Mouse (Mus musculus) mammary gland, adult 2 months (tissue): ENCODE results near the gene Htr1f. TPM values are rescaled to one million over a fixed set of nuclear protein-coding genes. Genes with fewer than 3 reads are reported as not detected.

Experiments used
- polyA plus RNA-seq: library from polyadenylated mRNA; depleted of rRNA; stranded (reverse); fragments of >200 nt; gene quantifications from 2 replicates; pipeline ENCODE4 v1.2.3, GENCODE M21; 2012; ENCODE audit warnings: low replicate concordance; rRNA removed

Gene Htr1f
- polyA plus RNA-seq: not detected in 2 replicates

DNA sequence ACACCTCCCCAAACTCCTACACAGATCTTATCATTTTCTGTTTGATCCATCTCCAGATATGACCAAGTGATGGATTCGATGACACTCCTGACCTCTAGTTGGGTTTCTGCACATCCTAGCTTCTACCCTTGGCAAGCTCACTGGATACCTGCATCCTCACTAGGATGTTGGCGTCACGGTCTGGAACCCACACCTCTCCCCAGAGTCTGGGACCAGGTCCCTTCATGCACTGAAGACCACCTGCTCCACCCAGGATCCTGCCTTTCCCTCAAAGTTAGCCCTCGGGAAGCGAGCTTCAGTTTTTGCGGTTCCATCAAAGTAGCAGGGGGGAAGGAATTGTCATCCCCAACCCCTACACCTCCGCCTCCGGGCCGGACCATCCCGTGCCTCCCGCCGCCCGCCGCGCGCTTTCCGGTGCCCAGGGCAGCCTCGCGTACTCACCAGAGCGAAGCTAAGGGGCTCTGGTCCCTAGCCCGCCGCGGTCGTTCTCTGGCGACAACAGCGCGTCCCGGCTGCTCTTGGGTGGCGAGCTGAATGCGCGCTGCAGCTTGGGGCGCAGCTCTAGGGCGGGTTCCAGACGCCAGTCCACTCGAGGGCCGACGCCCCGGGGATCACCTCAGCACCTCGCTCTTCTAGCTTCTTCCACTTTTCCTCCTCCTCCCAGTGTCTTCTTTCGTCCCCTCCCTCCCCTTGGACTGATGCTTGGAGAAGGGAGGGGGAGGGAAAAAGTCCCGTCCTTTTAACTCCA, at the start of gene Htr1f:
Gene Htr1f (minus strand): TSS at position 671 of the 748 bp plus-strand sequence.

